Mouse (Mus musculus): ENCODE data around the gene Rtl6.

Gene Rtl6

DNA sequence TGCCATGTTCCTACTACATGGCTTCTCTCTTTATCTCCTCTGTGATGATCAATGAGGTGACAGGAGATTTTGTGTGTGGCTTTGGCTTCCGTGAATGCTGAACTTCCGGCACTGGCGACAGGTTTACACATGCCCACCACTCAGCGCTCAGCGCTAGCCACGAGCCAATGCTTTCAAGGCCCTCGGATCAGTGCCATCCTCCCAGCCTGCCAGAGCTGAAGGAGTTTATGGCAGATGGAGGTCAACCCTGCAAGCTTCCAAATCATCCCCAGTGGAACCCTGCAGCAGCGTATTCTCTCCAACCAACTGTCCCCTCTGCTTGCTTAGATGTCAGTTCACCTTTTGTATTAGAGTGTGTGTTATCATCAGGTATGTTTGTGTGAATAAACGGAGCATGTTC lies 21.0 kb downstream of the Rtl6 start:
- no peak for DNase-seq

- peak; percentile 19 for DNase-seq
Observed at GRCm38 (mm10) chr15:84535953-84536352, 21.7 kb downstream of the Rtl6 start.

DNA sequence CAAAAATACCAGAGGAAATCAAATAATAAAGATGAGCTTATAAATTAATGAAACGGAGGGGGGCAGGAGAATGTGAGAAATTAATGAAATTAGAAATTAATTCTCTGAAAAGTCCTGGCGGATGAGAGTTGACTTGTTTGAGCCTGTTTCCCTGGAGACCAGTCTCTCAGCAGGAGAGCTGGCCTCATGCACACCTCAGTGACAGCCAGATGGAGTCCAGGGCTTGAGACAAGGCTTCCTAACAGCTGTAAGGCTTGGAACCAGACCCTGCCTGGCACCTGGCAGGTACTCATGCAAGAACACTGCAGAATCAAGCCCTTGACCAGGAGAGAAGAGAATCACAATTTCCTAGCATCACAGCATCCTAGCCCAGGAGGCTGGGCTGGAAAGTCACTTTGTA lies 25.4 kb downstream of the Rtl6 start:
- DNase-seq, result no peak

- DNase-seq, result no peak
Observed at GRCm38 (mm10) chr15:84531535-84531934, 26.1 kb downstream of the Rtl6 start.

- DNase-seq, result no peak
Observed at GRCm38 (mm10) chr15:84526921-84527320, 30.7 kb downstream of the Rtl6 start.

DNA sequence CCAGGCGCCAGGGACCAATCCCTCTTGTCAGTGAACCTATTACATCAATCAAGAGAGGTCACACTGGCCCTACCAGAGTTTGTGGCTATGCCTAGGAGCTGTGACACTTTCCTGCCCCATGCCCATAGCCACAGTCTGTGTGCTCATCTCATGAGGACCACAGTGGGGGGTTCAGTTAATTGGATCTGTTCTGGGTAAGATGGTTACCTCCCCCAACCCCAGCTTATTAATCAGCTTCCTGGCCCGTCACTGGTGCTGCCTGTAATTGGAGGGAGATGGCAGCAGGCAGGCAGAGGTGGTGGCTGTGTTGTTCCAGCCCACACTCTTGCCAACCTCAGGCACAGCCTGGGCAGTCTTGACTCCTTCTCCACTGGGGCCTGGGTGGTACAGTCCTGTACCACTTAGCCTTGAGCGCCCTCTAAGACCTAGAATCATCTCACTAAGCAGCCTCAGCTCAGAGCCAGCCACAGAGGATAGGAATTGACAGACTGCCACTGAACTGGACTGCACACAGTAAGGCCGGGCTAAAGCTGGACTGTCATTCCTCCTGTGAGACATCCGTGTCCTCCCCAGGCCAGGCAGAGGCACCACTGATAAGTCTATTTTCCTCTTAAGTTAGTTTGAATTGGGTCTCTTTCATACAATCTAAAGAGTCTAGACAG lies 32.3 kb downstream of the Rtl6 start:
- no peak for DNase-seq

- no peak for DNase-seq
Observed at GRCm38 (mm10) chr15:84522953-84523689, 34.5 kb downstream of the Rtl6 start.

DNA sequence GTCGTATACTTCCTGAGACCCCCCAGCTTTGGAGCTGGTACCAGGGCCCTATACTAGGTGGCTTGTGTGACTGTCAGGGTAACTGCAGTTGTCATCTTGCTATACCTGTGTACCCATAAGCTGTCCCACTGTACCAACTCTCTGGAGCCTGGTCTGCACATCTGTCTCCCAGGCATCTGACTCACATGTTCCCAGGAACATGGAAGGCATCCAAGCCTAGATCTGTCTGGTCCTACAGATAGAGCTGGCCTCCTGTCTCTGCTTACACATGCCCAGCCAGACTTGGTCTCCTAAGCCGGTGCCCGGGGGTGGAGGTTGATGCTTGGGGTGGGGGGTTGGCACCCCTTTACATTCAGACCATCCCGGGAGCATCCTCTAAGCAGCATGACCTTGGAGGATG lies 36.1 kb downstream of the Rtl6 start:
- DNase-seq, result no peak

DNA sequence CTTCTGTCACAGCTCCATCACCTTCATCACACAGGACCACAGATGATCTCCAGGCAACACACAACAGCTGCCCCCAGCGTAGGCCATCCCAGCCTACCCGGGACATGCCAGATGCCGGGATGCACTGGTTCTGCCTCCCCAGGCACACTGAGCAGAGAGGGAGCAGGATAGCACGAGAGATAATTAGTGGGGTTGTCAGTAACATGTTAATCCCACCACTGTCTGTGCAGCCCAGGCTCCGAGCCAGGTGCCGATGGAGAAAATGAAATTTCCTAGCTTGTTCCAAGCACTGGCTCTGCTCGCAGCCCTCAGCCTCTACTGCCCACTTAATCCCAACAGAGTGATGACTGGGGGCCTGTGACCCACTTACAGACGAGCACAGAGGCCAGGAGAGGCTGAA lies 39.1 kb downstream of the Rtl6 start:
- DNase-seq, result no peak

DNA sequence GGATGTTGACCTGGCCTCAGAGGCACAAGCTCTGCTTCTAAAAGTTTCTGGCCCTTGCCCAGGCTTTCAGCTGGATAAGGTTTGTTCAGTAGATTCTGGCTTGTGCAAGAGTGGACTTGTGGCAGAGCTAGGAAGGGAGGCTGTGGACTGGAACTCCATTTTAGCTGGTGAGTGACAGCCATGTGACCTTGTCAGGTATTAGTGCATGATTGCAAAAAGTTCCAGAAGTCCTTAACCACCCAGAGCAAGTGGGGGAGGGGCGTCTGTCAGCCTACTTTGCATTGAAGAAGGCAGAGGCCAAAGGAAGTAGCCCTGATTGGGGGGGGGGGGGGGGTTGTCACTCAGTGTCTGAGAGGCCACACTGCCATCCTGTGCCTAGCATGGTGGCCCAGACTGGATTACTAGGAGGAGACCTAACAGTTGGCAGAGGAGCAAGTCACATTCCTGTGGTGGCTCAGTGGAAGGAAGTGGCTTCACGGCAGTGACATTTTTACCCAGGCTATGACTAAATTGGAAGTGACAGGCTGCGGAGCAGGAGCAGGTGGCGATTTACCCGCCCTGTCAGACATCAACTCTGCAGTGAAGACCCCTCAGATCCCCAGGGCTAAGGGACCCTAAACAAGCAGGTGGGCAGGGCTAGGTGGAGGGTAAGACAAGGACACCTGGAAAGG lies 44.9 kb downstream of the Rtl6 start:
- DNase-seq, result peak; percentile 45

DNA sequence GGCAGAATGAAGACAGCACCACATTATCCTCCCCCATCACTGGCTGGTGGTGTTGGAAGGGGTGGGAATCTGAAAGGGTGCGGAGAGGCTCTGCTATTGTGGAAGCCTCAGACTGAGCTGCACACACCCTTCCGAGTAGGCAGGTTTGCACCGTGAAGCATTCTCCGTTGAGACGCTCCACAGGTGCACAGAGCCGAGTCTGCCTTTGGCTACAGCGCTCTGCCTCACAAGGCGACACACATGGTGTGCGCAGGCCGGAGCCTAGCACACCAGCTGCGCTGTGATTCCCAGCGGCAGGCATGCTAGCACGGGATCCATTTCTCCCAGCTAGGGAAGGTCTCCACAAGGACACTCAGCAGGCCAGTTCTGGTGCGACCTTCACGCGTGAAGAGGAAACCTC lies 47.6 kb downstream of the Rtl6 start:
- no peak for DNase-seq

DNA sequence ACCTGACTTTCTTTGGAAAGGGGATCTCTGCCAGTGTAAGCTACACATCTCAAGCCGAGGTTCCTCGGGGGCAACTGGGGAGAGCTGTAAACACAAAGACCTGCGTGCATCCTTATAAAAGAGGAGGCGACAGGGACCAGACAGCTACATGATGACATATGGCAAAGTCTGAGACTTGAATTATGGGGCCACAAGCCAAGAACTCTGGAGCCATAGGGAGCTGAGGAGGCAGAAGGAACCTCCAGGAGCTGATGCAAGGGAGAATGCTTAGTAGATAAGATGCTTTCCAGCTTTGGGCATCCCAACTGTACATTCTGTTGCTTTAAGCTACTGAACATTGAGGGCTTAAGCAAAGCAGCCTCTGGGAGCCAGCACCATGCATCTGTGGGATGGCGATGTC lies 48.5 kb downstream of the Rtl6 start:
- no peak for DNase-seq

DNA sequence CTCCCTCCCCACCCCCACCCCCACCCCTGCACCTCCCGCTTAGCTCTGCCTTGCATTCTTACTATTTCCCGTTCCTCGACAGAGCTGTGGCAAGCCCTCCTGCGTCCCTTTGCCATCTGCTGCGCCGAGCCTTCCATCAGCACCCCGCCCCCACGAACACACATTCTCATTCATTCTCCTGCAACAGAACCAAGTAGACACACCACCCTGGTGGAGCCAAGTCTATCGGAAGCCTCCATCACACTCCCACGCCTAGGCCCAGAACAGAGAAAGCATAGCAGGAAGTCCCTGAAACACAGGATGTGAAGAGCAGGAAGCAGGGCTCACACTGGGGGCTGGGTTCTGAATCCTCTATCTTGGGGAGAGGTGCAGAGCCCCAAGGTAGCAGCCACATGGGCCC lies 51.6 kb downstream of the Rtl6 start:
- no peak for DNase-seq

DNA sequence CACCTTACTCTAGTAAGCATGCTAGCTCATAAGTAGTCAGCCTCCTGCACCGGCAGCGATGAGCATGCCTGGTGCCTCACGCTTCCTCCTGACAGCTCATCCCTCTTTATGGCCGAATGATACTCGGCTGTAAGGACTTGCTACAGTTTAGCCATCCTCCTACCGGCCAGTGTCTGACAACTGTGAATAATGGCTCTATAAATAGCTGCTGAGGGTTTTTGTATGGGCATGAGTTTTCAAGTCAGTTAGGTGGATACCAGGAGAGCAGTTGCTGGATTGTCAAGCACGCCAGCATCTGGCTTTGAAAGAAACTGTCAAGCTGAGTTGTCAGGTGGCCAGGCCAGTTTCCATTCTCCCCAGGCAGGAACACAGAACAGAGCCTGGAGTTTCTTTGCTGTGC lies 52.7 kb downstream of the Rtl6 start:
- DNase-seq, result no peak

Data from lung, postnatal 10 days (tissue).